Mouse (Mus musculus): ENCODE data around the gene Abhd4. TPM values are rescaled to one million over a fixed set of nuclear protein-coding genes. Genes with fewer than 3 reads are reported as not detected.
A peak's percentile ranks its signal among the peaks of the same experiment; 100 is the strongest.
"Not testable (repeated sequence)": the region's sequence is repeated elsewhere in the genome, so short reads cannot be mapped to it uniquely, and the experiment has no call there.

Gene Abhd4
- total RNA-seq, 2 experiments from 2014 or later: 18.9 to 19.3 TPM

GRCm38 (mm10) chr14:54224484-54225467 lies 29.2 kb upstream of the Abhd4 start:
- DNase-seq: no peak
- H3K27ac ChIP-seq: no peak overlapping the region
- no peak for TF ChIP-seq CTCF (IDR thresholded peaks at IDR 0.05)
- intact Hi-C loops (cut with DNase I): loop anchor here (5.0 to 10.0 kb wide), 3 partner anchors 160 to 420 kb away; partner anchors contain the start of genes Ajuba, Cdh24 and Gm17606
- no peak overlapping the region for H3K4me3 ChIP-seq

- intact Hi-C loops (cut with DNase I): loop anchor here (5.0 to 10.0 kb wide), 3 partner anchors 161 to 419 kb away; partner anchors contain the start of genes Ajuba, Cdh24 and Gm17606
- no peak for DNase-seq
- TF ChIP-seq CTCF (IDR thresholded peaks at IDR 0.05): no peak
- no peak overlapping the region for H3K4me3 ChIP-seq
- H3K27ac ChIP-seq: no peak overlapping the region
Observed at GRCm38 (mm10) chr14:54225725-54226124, 28.3 kb upstream of the Abhd4 start.

- Histone ChIP-seq H3K4me3 (peak overlapping the region; percentile 71), H3K27ac (peak overlapping the region; percentile 46; the same call in 1 of the 2 replicates)
- no peak for TF ChIP-seq CTCF (IDR thresholded peaks at IDR 0.05)
- DNase-seq: no peak
- intact Hi-C loops (cut with DNase I): loop anchor here (5.0 to 10.0 kb wide), 3 partner anchors 162 to 418 kb away; partner anchors contain the start of genes Ajuba, Cdh24 and Gm17606
Observed at GRCm38 (mm10) chr14:54226911-54227811, 26.8 kb upstream of the Abhd4 start.

GRCm38 (mm10) chr14:54227911-54228451 lies 26.0 kb upstream of the Abhd4 start:
- peak; percentile 65 for DNase-seq
- TF ChIP-seq CTCF (IDR thresholded peaks at IDR 0.05): peak; percentile 91
- intact Hi-C loops (cut with DNase I): loop anchor here (2.0 to 10.0 kb wide), 5 partner anchors 163 to 417 kb away; partner anchors contain the start of genes Ajuba, Cdh24 and Gm17606
- Histone ChIP-seq H3K4me3 (peak overlapping the region; percentile 71), H3K27ac (peak overlapping the region; percentile 73)

- no peak for DNase-seq
- H3K27ac ChIP-seq: 0 out of 2 replicates have a peak overlapping the region, but pooled peaks have one; percentile 73
- peak overlapping the region; percentile 71 for H3K4me3 ChIP-seq
- no peak for TF ChIP-seq CTCF (IDR thresholded peaks at IDR 0.05)
- intact Hi-C loops (cut with DNase I): loop anchor here (2.0 to 10.0 kb wide), 5 partner anchors 164 to 416 kb away; partner anchors contain the start of genes Ajuba, Cdh24 and Gm17606
Observed at GRCm38 (mm10) chr14:54228501-54228900, 25.5 kb upstream of the Abhd4 start.

- H3K4me3 ChIP-seq: no peak overlapping the region
- intact Hi-C loops (cut with DNase I): loop anchor here (2.0 to 10.0 kb wide), 5 partner anchors 164 to 416 kb away; partner anchors contain the start of genes Ajuba, Cdh24 and Gm17606
- H3K27ac ChIP-seq: no peak overlapping the region
- no peak for DNase-seq
- no peak for TF ChIP-seq CTCF (IDR thresholded peaks at IDR 0.05)
Observed at GRCm38 (mm10) chr14:54228933-54229713, 24.9 kb upstream of the Abhd4 start.

GRCm38 (mm10) chr14:54229849-54230248 lies 24.1 kb upstream of the Abhd4 start:
- intact Hi-C loops (cut with DNase I): loop anchor here (2.0 to 10.0 kb wide), 5 partner anchors 165 to 415 kb away; partner anchors contain the start of genes Ajuba, Cdh24 and Gm17606
- H3K4me3 ChIP-seq: not testable (repeated sequence)

GRCm38 (mm10) chr14:54230638-54231150 lies 23.3 kb upstream of the Abhd4 start:
- DNase-seq: no peak
- intact Hi-C loops (cut with DNase I): no loop called here
- H3K27ac ChIP-seq: no peak overlapping the region
- no peak for TF ChIP-seq CTCF (IDR thresholded peaks at IDR 0.05)
- H3K4me3 ChIP-seq: no peak overlapping the region

More at GRCm38 (mm10) chr14:54229849-54230248, 24.1 kb upstream of the Abhd4 start:
- DNase-seq, H3K27ac ChIP-seq: not testable (repeated sequence)

GRCm38 (mm10) chr14:54231176-54231956 lies 22.6 kb upstream of the Abhd4 start:
- no peak for DNase-seq
- intact Hi-C loops (cut with DNase I): no loop called here
- TF ChIP-seq CTCF (IDR thresholded peaks at IDR 0.05): no peak

GRCm38 (mm10) chr14:54232143-54232542 lies 21.8 kb upstream of the Abhd4 start:
- TF ChIP-seq CTCF (IDR thresholded peaks at IDR 0.05): no peak
- DNase-seq: no peak
- H3K4me3 ChIP-seq: no peak overlapping the region
- intact Hi-C loops (cut with DNase I): no loop called here
- no peak overlapping the region for H3K27ac ChIP-seq

More at GRCm38 (mm10) chr14:54231176-54231956, 22.6 kb upstream of the Abhd4 start:
- no peak overlapping the region for H3K4me3 ChIP-seq
- H3K27ac ChIP-seq: no peak overlapping the region

Measured in gastrocnemius, adult 2 months (tissue).